Mouse (Mus musculus) liver, embryonic 14.5 days (tissue): ENCODE measurements around the gene Ros1.

ENCODE experiments used
- CTCF ChIP-seq: IDR thresholded peaks from 2 replicates; pipeline ENCODE4 v1.5.1; 2016; ENCODE audit warnings: antibody characterized with exemption, low read depth, control low read depth
- EP300 ChIP-seq: IDR thresholded peaks from 2 replicates; pipeline ENCODE4 v1.6.1; 2016; ENCODE audit warnings: antibody characterized with exemption, low read depth

DNA sequence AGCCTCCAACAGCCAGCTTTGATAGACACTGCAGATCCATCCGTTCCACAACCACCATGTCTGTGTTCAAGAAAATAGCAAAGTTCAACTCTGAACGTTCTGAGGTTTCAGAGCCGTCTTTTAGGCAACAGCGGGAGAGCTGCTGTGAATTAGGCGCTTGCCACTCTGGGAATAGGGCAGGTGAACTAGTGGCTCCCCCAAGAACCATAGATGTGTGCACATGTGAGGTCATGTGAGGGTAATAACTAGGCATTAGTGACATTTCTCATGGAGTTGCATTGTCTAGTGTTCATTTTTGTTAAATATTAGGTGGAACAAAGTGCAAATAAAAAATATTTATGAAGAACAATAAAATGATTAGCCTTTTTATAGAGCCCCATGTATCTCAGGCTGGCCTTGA lies 47.0 kb upstream of the Ros1 start:
- TF ChIP-seq CTCF, result no peak
- TF ChIP-seq EP300, result no peak
